Mouse (Mus musculus): Measurements from ENCODE around the gene Peli1. TPM values are rescaled to one million over a fixed set of nuclear protein-coding genes. Genes with fewer than 3 reads are reported as not detected.

Peli1 gene
- polyA plus RNA-seq, 1 experiment from 2014 or later: 19.0 TPM

Other genes starting within 250 kb of the Peli1 start
- 7.6 and 10.0 TPM in 2 replicates for gene Vps54, start 148.0 kb downstream of the Peli1 start, polyA plus RNA-seq (2015; fragmentation: Nextera tagmentation; extraction: Ambion mirVana)